Mouse (Mus musculus) liver (tissue): ENCODE measurements around the gene Sorl1.

Experiments used
- DNase-seq: peaks from one replicate; pipeline ENCODE4 v3.0.0-alpha.2; 2020; ENCODE audit warnings: mixed read lengths

Sorl1 gene

GRCm38 (mm10) chr9:42123713-42124576 is at the start of gene Sorl1:
TSS of gene Sorl1 (minus strand) at chr9:42124297.
- DNase-seq, result peak; percentile 51

DNA sequence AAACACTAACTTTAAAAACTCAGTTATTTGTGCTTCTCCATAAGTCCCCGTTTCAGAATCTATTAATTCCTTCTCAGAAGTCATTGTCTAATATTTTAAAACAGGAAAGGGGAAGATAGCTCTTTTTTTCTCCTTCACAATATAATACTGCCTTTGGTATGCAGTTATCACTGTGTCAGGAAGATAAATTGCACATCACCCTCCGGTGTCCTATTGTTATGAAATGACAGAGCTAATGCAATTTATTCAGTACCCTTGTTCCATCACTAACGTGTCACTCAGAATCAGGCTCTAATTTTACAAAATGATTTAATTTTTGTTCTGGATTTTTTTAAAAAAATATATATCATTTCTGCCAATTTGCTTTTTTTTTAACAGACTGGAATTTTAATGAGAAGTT is 49.7 kb upstream of the Sorl1 start:
- no peak for DNase-seq

GRCm38 (mm10) chr9:42169491-42169890 is 45.4 kb upstream of the Sorl1 start:
- no peak for DNase-seq

GRCm38 (mm10) chr9:42169025-42169424 is 44.9 kb upstream of the Sorl1 start:
- DNase-seq, result no peak

GRCm38 (mm10) chr9:42164930-42165329 is 40.8 kb upstream of the Sorl1 start:
- no peak for DNase-seq

GRCm38 (mm10) chr9:42163011-42163410 is 38.9 kb upstream of the Sorl1 start:
- DNase-seq, result no peak

GRCm38 (mm10) chr9:42159376-42159775 is 35.3 kb upstream of the Sorl1 start:
- no peak for DNase-seq

- no peak for DNase-seq
These were observed 34.6 kb upstream of the Sorl1 start for GRCm38 (mm10) chr9:42158652-42159051.

DNA sequence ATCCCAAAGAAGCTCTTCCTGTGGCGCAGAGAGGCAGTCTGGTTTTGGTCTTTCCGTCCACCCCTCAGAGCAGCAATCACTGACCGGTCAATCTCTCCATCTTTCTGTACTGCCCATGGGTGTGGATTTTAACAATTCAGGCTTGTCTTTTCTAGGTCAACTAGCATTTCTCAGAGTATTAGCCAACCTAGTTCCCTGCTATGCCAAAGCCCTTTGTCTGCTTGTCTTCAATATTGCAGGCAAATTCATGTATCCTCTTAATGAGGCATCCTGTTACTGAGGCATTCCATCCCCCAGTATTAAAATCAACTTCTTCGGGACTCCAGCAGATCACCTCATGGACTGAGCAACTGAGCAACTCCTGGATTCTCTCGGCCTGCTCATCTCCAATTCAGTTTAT is 33.9 kb upstream of the Sorl1 start:
- DNase-seq, result no peak

DNA sequence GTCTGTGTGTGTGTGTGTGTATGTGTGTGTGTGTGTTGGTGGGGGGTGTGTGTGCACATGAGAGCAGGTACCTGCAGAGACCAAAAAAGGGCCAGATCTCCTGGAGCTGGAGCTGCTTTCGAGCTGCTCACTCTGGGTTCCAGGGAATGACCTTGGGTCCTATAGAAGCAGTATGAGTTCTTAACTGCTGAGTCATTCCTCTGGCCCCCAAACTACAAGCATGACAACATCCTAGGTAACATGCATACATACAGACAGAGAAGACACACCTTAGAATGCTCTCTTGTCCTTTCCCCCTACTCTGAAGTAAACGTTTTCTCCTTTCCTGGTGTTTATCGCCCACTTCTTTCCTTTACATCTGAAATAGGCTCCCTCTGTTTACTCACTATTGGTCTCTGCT is 32.5 kb upstream of the Sorl1 start:
- no peak for DNase-seq

DNA sequence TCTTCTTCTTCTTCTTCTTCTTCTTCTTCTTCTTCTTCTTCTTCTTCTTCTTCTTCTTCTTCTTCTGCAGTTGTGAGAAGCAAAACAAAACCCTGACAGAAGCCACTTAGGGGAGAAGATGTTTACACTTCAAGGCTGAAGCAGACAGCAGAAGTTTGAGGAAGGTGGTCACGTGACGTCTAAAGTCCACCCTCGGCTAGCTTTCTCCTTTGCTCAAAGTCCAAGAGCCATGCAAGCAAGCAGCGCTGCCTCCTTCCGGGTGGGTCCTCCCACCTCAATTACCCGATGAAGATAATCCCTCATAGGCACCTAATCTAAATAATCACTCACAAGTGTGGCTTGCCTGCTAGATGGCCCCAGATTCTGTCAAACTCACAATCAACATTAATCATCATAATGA is 30.6 kb upstream of the Sorl1 start:
- DNase-seq, result no peak

GRCm38 (mm10) chr9:42148816-42149215 is 24.7 kb upstream of the Sorl1 start:
- DNase-seq, result no peak

DNA sequence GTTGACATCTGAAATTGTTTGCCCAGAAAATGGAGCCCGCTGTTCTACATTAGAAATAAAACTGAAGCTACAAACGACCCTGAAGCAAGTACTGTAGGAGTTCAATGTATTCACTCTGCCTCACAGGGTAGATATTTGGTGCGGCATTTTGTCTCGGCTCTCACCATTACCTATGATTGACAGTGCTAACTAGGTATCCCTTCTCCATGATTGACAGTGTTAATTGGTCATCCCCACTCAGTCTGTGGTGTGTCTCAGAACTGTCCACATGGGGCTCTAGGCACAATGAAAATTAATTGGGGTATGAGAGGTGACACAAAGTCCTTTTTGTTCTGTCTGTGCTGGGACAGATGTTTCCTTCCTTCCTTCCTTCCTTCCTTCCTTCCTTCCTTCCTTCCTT is 23.9 kb upstream of the Sorl1 start:
- no peak for DNase-seq

DNA sequence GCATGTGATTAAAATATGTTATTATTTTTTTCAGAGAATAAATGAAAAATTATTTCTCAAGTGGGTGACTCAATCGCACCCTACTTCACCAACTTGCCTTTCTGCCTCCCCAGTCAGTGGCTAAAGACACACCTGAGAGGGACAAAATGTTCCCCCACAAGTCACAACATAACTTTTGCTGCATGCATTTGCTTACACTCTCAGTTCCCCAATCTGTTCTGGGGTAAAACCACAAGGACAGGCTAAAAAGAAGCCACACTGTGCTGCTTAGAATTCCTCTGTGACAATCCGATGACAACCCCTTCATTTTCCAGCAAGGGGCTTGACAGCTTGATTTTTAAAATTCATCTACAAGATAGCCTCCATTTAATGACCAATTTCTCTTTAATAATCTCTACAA is 22.4 kb upstream of the Sorl1 start:
- no peak for DNase-seq

GRCm38 (mm10) chr9:42141549-42142210 is 17.6 kb upstream of the Sorl1 start:
- no peak for DNase-seq

DNA sequence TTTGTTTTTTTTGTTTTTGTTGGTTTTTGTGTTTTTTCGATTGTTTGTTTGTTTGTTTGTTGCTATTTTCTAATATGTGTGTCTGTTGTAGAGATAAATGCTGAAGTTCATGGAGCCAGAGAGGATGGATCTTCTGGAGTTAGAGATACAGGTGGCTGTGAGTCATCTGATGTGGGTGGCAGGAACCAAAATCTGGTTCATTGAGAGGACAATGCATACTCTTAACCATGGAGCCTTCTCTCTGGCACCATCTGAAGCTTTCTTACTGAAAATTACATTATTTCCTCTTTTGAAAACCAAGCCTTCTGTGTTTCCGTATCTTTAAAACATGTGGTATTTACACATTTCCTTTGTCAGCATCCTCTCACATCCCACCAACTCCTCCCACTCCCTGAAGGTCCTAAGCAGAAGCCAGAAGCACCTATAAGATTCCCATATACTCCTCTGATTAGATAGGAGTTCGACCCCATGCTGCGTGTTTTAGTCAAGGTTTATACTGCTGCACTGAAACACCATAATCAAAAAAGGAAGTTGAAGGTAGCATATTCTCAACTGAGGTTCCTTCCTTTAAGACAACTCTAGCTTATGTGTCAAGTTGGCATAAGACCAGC is 14.3 kb upstream of the Sorl1 start:
- no peak for DNase-seq

GRCm38 (mm10) chr9:42137578-42137977 is 13.5 kb upstream of the Sorl1 start:
- no peak for DNase-seq

- DNase-seq, result no peak
These were observed 7.0 kb upstream of the Sorl1 start for GRCm38 (mm10) chr9:42130793-42131760.

- DNase-seq, result peak; percentile 15
These were observed 3.9 kb upstream of the Sorl1 start for GRCm38 (mm10) chr9:42127983-42128382.

DNA sequence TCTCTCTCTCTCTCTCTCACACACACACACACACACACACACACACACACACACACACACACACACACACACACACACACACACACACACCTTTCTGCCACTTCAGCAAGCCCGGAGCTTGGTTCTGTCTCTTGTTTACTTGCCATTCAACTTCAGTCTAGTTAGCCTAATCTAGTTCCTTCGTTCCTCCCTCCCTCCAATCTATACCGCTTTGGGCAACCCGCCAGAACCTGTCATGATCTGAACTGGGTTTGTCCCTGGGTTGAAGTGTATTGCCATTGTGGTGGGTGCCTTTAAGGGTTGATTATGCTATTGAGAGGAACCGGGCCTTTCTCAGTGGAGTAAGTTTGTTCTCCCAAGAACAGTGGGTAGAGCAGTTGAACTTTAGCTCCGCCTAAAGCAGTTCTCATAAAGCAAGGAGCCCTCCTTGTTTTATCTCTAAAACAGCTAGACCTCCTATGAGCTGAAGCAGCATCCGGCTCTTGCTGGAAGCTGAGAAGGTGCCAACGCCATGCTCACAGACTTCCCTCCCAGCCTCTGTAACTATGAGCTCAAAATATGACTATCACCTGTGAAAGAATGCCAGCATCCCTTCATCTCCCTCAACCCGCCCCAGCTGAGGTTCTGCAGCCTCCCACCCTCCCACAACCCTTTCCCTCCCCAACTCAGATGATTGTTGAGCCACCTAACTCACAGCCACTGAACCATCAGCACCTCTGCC is 1.3 kb upstream of the Sorl1 start:
- no peak for DNase-seq

- no peak for DNase-seq
These were observed 893 bp downstream of the Sorl1 start for GRCm38 (mm10) chr9:42123204-42123603.

- DNase-seq, result no peak
These were observed 1.7 kb downstream of the Sorl1 start for GRCm38 (mm10) chr9:42122441-42122840.
